10 mouse cellular contexts compared by ENCODE assay signal in genomic region chr17:27678924-27679813, GRCm38 (mm10). TPM values are rescaled to one million over a fixed set of nuclear protein-coding genes. Genes with fewer than 3 reads are reported as not detected.
DNase-seq lines count a peak whose midpoint lies in the region; ATAC-seq and TF ChIP-seq lines count a peak whose summit lies in the region.
"Had no signal": no experiment of that assay in that cellular context is flagged by ENCODE, and none has a peak within 500 bp of the region (broad histone marks: within the 10 kb centered on the region; RNA-seq: fewer than 3 reads in every experiment).

No protein-coding gene starts in this region.

- H3K4me1 ChIP-seq in liver, embryonic 12.5 days, result peaks cover 6% of the 10 kb centered on the region; the same call in 1 of the 2 replicates
- H3K4me1 ChIP-seq in liver, embryonic 11.5 days (replicated peaks; ENCODE audit: control insufficient read depth, insufficient read depth, low read length), result peaks cover 8% of the 10 kb centered on the region; the same call in 1 of the 2 replicates
- no peaks in the 10 kb centered on the region for H3K4me1 ChIP-seq in embryonic facial prominence, embryonic 11.5 days (ENCODE audit: control insufficient read depth, insufficient read depth, low read length)
- H3K4me1 ChIP-seq in hindbrain, embryonic 12.5 days, result peaks cover 19% of the 10 kb centered on the region

- peak; percentile 60; the same call in 1 of the 2 replicates for ATAC-seq in liver, embryonic 12.5 days
- no peak for ATAC-seq in liver, embryonic 11.5 days (replicated peaks; ENCODE audit: low FRiP score)
- ATAC-seq in embryonic facial prominence, embryonic 11.5 days (replicated peaks; ENCODE audit: insufficient number of reproducible peaks, low FRiP score, low TSS enrichment, low read depth), result peak; percentile 20; the same call in 1 of the 2 replicates
- peak; percentile 81 for ATAC-seq in hindbrain, embryonic 12.5 days (ENCODE audit: low FRiP score)

- H3K27ac ChIP-seq in liver, embryonic 12.5 days, result no peak overlapping the region
- H3K27ac ChIP-seq in liver, embryonic 11.5 days (ENCODE audit: low read depth, low read length), result no peak overlapping the region
- H3K27ac ChIP-seq in embryonic facial prominence, embryonic 11.5 days (replicated peaks; ENCODE audit: low read depth, low read length), result no peak overlapping the region
- H3K27ac ChIP-seq in hindbrain, embryonic 12.5 days, result peak overlapping the region; percentile 88
- H3K27ac ChIP-seq: embryonic facial prominence, embryonic 12.5 days; liver, embryonic 14.5 days had no signal

- no peak for TF ChIP-seq POLR2A in myocyte (IDR thresholded peaks at IDR 0.05; ENCODE audit: insufficient read length, low read depth)

- no peak for DNase-seq in liver, embryonic 11.5 days (ENCODE audit: low spot score)
- DNase-seq in embryonic facial prominence, embryonic 11.5 days (ENCODE audit: low spot score), result no peak
- DNase-seq in spleen, postnatal 4 days (ENCODE audit: low spot score in 2 of 2), result no peak
- no peak for DNase-seq in adrenal gland, postnatal 14 days
- DNase-seq: heart, postnatal 10 days had no signal

- no peaks in the 10 kb centered on the region for H3K79me2 ChIP-seq in myocyte (ENCODE audit: control insufficient read depth, insufficient read depth)

- WGBS in liver, embryonic 12.5 days (ENCODE audit: insufficient replicate concordance), result 50% methylated on average over 11 of the region's 11 CpGs
- 47% methylated on average over 11 of the region's 11 CpGs for WGBS in liver, embryonic 11.5 days
- WGBS in embryonic facial prominence, embryonic 11.5 days, result 43% methylated on average over 11 of the region's 11 CpGs
- WGBS in hindbrain, embryonic 12.5 days, result 30% methylated on average over 11 of the region's 11 CpGs

- H3K4me3 ChIP-seq in liver, embryonic 12.5 days, result no peak overlapping the region
- H3K4me3 ChIP-seq in liver, embryonic 11.5 days (ENCODE audit: low read depth, low read length), result no peak overlapping the region
- no peak overlapping the region for H3K4me3 ChIP-seq in embryonic facial prominence, embryonic 11.5 days (ENCODE audit: low read depth, low read length)
- no peak overlapping the region for H3K4me3 ChIP-seq in hindbrain, embryonic 12.5 days
- no peak overlapping the region for H3K4me3 ChIP-seq in myocyte
- H3K4me3 ChIP-seq: embryonic facial prominence, embryonic 12.5 days had no signal

- H3K4me2 ChIP-seq in liver, embryonic 12.5 days, result no peak overlapping the region
- no peak overlapping the region for H3K4me2 ChIP-seq in liver, embryonic 11.5 days
- no peak overlapping the region for H3K4me2 ChIP-seq in embryonic facial prominence, embryonic 11.5 days (ENCODE audit: low read depth, low read length)
- 0 out of 2 replicates have a peak overlapping the region, but pooled peaks have one; percentile 3 for H3K4me2 ChIP-seq in hindbrain, embryonic 12.5 days (replicated peaks)
- no peak overlapping the region for H3K4me2 ChIP-seq in myocyte (ENCODE audit: low read depth)
- H3K4me2 ChIP-seq: embryonic facial prominence, embryonic 12.5 days had no signal

- H3K9me3 ChIP-seq in liver, embryonic 12.5 days (replicated peaks), result no peaks in the 10 kb centered on the region
- H3K9me3 ChIP-seq in liver, embryonic 11.5 days (ENCODE audit: control insufficient read depth, low read length), result no peaks in the 10 kb centered on the region
- H3K9me3 ChIP-seq in embryonic facial prominence, embryonic 11.5 days (replicated peaks; ENCODE audit: control insufficient read depth, low read length), result no peaks in the 10 kb centered on the region
- H3K9me3 ChIP-seq in hindbrain, embryonic 12.5 days (replicated peaks), result no peaks in the 10 kb centered on the region
- H3K9me3 ChIP-seq: embryonic facial prominence, embryonic 12.5 days had no signal

- no peaks in the 10 kb centered on the region for H3K36me3 ChIP-seq in liver, embryonic 12.5 days
- H3K36me3 ChIP-seq in liver, embryonic 11.5 days (ENCODE audit: control insufficient read depth, insufficient read depth, low read length), result no peaks in the 10 kb centered on the region
- H3K36me3 ChIP-seq in embryonic facial prominence, embryonic 11.5 days (replicated peaks; ENCODE audit: control insufficient read depth, insufficient read depth, low read depth, low read length), result no peaks in the 10 kb centered on the region
- no peaks in the 10 kb centered on the region for H3K36me3 ChIP-seq in hindbrain, embryonic 12.5 days
- H3K36me3 ChIP-seq in myocyte (ENCODE audit: control insufficient read depth, insufficient read depth), result no peaks in the 10 kb centered on the region
- H3K36me3 ChIP-seq: embryonic facial prominence, embryonic 12.5 days had no signal

- peaks cover 32% of the 10 kb centered on the region for H3K27me3 ChIP-seq in liver, embryonic 12.5 days (replicated peaks)
- peaks cover 16% of the 10 kb centered on the region for H3K27me3 ChIP-seq in liver, embryonic 11.5 days (replicated peaks; ENCODE audit: control insufficient read depth, insufficient read depth, low read length)
- no peaks in the 10 kb centered on the region for H3K27me3 ChIP-seq in embryonic facial prominence, embryonic 11.5 days (ENCODE audit: control insufficient read depth, insufficient read depth, low read length)
- peaks cover 13% of the 10 kb centered on the region for H3K27me3 ChIP-seq in hindbrain, embryonic 12.5 days
- peaks cover 11% of the 10 kb centered on the region for H3K27me3 ChIP-seq in myocyte (ENCODE audit: control insufficient read depth, insufficient read depth, insufficient read length)

- H3ac ChIP-seq in myocyte (ENCODE audit: control insufficient read depth, insufficient read length), result no peak overlapping the region

- no peak overlapping the region for H3K9ac ChIP-seq in liver, embryonic 12.5 days
- H3K9ac ChIP-seq in liver, embryonic 11.5 days (ENCODE audit: low read depth, low read length), result no peak overlapping the region
- no peak overlapping the region for H3K9ac ChIP-seq in embryonic facial prominence, embryonic 11.5 days (replicated peaks; ENCODE audit: low read length)
- 0 out of 2 replicates have a peak overlapping the region, but pooled peaks have one; percentile 32 for H3K9ac ChIP-seq in hindbrain, embryonic 12.5 days
- H3K9ac ChIP-seq: embryonic facial prominence, embryonic 12.5 days; liver, embryonic 14.5 days had no signal

TF ChIP-seq in myocyte, 11 proteins besides CTCF, POLR2A, EP300 and RAD21 (continues in another document):
- peak in 1 of 3 experiments; percentile 90 for TF ChIP-seq MYOD1 (IDR thresholded peaks at IDR 0.05; ENCODE audit: control insufficient read depth in 1 of 3, insufficient read length in 2 of 3, low read depth in 2 of 3)
- no peak for TF ChIP-seq POLR2AphosphoS2 (IDR thresholded peaks at IDR 0.05; ENCODE audit: insufficient read length, low read depth)
- TF ChIP-seq USF1 (IDR thresholded peaks at IDR 0.05; ENCODE audit: low read depth), result no peak
- TF ChIP-seq SRF (IDR thresholded peaks at IDR 0.05; ENCODE audit: control insufficient read depth, insufficient read length, low read depth), result no peak
- TF ChIP-seq REST (IDR thresholded peaks at IDR 0.05; ENCODE audit: insufficient read depth, insufficient read length), result no peak
- no peak for TF ChIP-seq E2F4 (IDR thresholded peaks at IDR 0.05; ENCODE audit: insufficient read depth)
- peak in 2 of 3 experiments; percentile 9 to 66 for TF ChIP-seq MYOG (IDR thresholded peaks at IDR 0.05; ENCODE audit: control insufficient read depth in 1 of 3, insufficient read depth in 1 of 3, insufficient read length in 2 of 3, low read depth in 2 of 3)

RNA-seq across cellular contexts. Expression of gene Pacsin1, which starts 23.9 kb away (rescaled TPM):
- 0.20 and 0.48 TPM in 2 replicates for polyA plus RNA-seq in liver, embryonic 12.5 days (2016; fragmentation: Nextera tagmentation; extraction: Ambion mirVana)
- 0.71 and 0.75 TPM in 2 replicates for polyA plus RNA-seq in liver, embryonic 11.5 days (2014; fragmentation: Nextera tagmentation; extraction: Ambion mirVana)
- 4.7 and 6.4 TPM in 2 replicates for polyA plus RNA-seq in embryonic facial prominence, embryonic 11.5 days (2014; fragmentation: Nextera tagmentation; extraction: Ambion mirVana)
- 11.0 and 13.4 TPM in 2 replicates for polyA plus RNA-seq in hindbrain, embryonic 12.5 days (2016; fragmentation: Nextera tagmentation; extraction: Ambion mirVana)
- polyA plus RNA-seq in myocyte (2012; fragmentation: generic; extraction: Trizol), result 3.0 TPM
- total RNA-seq in adrenal gland, postnatal 14 days (2021), result 4.5 and 6.0 TPM in 2 replicates

RNA-seq across cellular contexts. Expression of gene Rps10, which starts 42.7 kb away (rescaled TPM):
- 898 and 941 TPM in 2 replicates for polyA plus RNA-seq in liver, embryonic 12.5 days (2016; fragmentation: Nextera tagmentation; extraction: Ambion mirVana)
- 1,138 and 1,235 TPM in 2 replicates for polyA plus RNA-seq in liver, embryonic 11.5 days (2014; fragmentation: Nextera tagmentation; extraction: Ambion mirVana)
- polyA plus RNA-seq in embryonic facial prominence, embryonic 11.5 days (2014; fragmentation: Nextera tagmentation; extraction: Ambion mirVana), result 919 and 920 TPM in 2 replicates
- polyA plus RNA-seq in hindbrain, embryonic 12.5 days (2016; fragmentation: Nextera tagmentation; extraction: Ambion mirVana), result 618 and 712 TPM in 2 replicates
- polyA plus RNA-seq in myocyte (2012; fragmentation: generic; extraction: Trizol), result 3,606 TPM
- 864 and 1,045 TPM in 2 replicates for total RNA-seq in adrenal gland, postnatal 14 days (2021)

RNA-seq across cellular contexts. Expression of gene RPS10-NUDT3, which starts 44.1 kb away (rescaled TPM):
- not detected in 2 replicates for polyA plus RNA-seq in liver, embryonic 12.5 days (2016; fragmentation: Nextera tagmentation; extraction: Ambion mirVana)
- not detected in 2 replicates for polyA plus RNA-seq in liver, embryonic 11.5 days (2014; fragmentation: Nextera tagmentation; extraction: Ambion mirVana)
- polyA plus RNA-seq in embryonic facial prominence, embryonic 11.5 days (2014; fragmentation: Nextera tagmentation; extraction: Ambion mirVana), result not detected in 2 replicates
- polyA plus RNA-seq in hindbrain, embryonic 12.5 days (2016; fragmentation: Nextera tagmentation; extraction: Ambion mirVana), result not detected in 2 replicates
- polyA plus RNA-seq in myocyte (2012; fragmentation: generic; extraction: Trizol), result not detected
- not detected in 2 replicates for total RNA-seq in adrenal gland, postnatal 14 days (2021)
- polyA plus RNA-seq: embryonic facial prominence, embryonic 12.5 days; liver, embryonic 14.5 days had no signal

RNA-seq across cellular contexts. Expression of gene Spdef, which starts 49.6 kb away (rescaled TPM):
- polyA plus RNA-seq in liver, embryonic 12.5 days (2016; fragmentation: Nextera tagmentation; extraction: Ambion mirVana), result not detected in 2 replicates
- polyA plus RNA-seq in liver, embryonic 11.5 days (2014; fragmentation: Nextera tagmentation; extraction: Ambion mirVana), result 0.32 TPM in 1 of 2 replicates, not detected in the other
- 0.18 TPM in 1 of 2 replicates, not detected in the other for polyA plus RNA-seq in embryonic facial prominence, embryonic 11.5 days (2014; fragmentation: Nextera tagmentation; extraction: Ambion mirVana)
- 0.35 and 0.48 TPM in 2 replicates for polyA plus RNA-seq in hindbrain, embryonic 12.5 days (2016; fragmentation: Nextera tagmentation; extraction: Ambion mirVana)
- polyA plus RNA-seq in myocyte (2012; fragmentation: generic; extraction: Trizol), result 0.05 TPM
- total RNA-seq in adrenal gland, postnatal 14 days (2021), result not detected in 2 replicates
- polyA plus RNA-seq: liver, embryonic 14.5 days had no signal

RNA-seq across cellular contexts. Expression of gene Nudt3, which starts 55.9 kb away (rescaled TPM):
- polyA plus RNA-seq in liver, embryonic 12.5 days (2016; fragmentation: Nextera tagmentation; extraction: Ambion mirVana), result 51.2 and 53.9 TPM in 2 replicates
- polyA plus RNA-seq in liver, embryonic 11.5 days (2014; fragmentation: Nextera tagmentation; extraction: Ambion mirVana), result 19.6 and 26.1 TPM in 2 replicates
- polyA plus RNA-seq in embryonic facial prominence, embryonic 11.5 days (2014; fragmentation: Nextera tagmentation; extraction: Ambion mirVana), result 37.2 and 37.3 TPM in 2 replicates
- 199 and 204 TPM in 2 replicates for polyA plus RNA-seq in hindbrain, embryonic 12.5 days (2016; fragmentation: Nextera tagmentation; extraction: Ambion mirVana)
- polyA plus RNA-seq in myocyte (2012; fragmentation: generic; extraction: Trizol), result 142 TPM
- 162 and 173 TPM in 2 replicates for total RNA-seq in adrenal gland, postnatal 14 days (2021)
